Mouse (Mus musculus): ENCODE results near the gene Wdr4.

Gene Wdr4

GRCm38 (mm10) chr17:31494989-31495388 is 24.8 kb downstream of the Wdr4 start:
- no peak for DNase-seq

GRCm38 (mm10) chr17:31492416-31492815 is 27.4 kb downstream of the Wdr4 start:
- DNase-seq = peak; percentile 32 to 59

GRCm38 (mm10) chr17:31491355-31491754 is 28.4 kb downstream of the Wdr4 start:
- no peak for DNase-seq

- DNase-seq = no peak
Measured at GRCm38 (mm10) chr17:31487433-31488060, 32.2 kb downstream of the Wdr4 start.

- DNase-seq = no peak
Measured at GRCm38 (mm10) chr17:31486616-31487198, 33.1 kb downstream of the Wdr4 start.

- DNase-seq = no peak
Measured at GRCm38 (mm10) chr17:31479108-31479844, 40.5 kb downstream of the Wdr4 start.

GRCm38 (mm10) chr17:31478606-31479005 is 41.2 kb downstream of the Wdr4 start:
- DNase-seq = no peak

- no peak for DNase-seq
Measured at GRCm38 (mm10) chr17:31474388-31474787, 45.4 kb downstream of the Wdr4 start.

GRCm38 (mm10) chr17:31470766-31471418 is 48.9 kb downstream of the Wdr4 start:
- DNase-seq = no peak

- no peak for DNase-seq
Measured at GRCm38 (mm10) chr17:31468496-31468895, 51.3 kb downstream of the Wdr4 start.

GRCm38 (mm10) chr17:31466854-31467253 is 52.9 kb downstream of the Wdr4 start:
- no peak for DNase-seq

- no peak for DNase-seq
Measured at GRCm38 (mm10) chr17:31462506-31462905, 57.3 kb downstream of the Wdr4 start.

GRCm38 (mm10) chr17:31460416-31460815 is 59.4 kb downstream of the Wdr4 start:
- no peak for DNase-seq

- DNase-seq = no peak
Measured at GRCm38 (mm10) chr17:31456723-31457567, 62.8 kb downstream of the Wdr4 start.

- DNase-seq = no peak
Measured at GRCm38 (mm10) chr17:31454056-31454455, 65.7 kb downstream of the Wdr4 start.

GRCm38 (mm10) chr17:31453476-31453875 is 66.3 kb downstream of the Wdr4 start:
- DNase-seq = no peak

- DNase-seq = no peak
Measured at GRCm38 (mm10) chr17:31452816-31453215, 67.0 kb downstream of the Wdr4 start.

GRCm38 (mm10) chr17:31451179-31451708 is 68.5 kb downstream of the Wdr4 start:
- DNase-seq = no peak

GRCm38 (mm10) chr17:31450206-31450605 is 69.6 kb downstream of the Wdr4 start:
- DNase-seq = no peak

- DNase-seq = no peak
Measured at GRCm38 (mm10) chr17:31448519-31448918, 71.3 kb downstream of the Wdr4 start.

GRCm38 (mm10) chr17:31447766-31448165 is 72.0 kb downstream of the Wdr4 start:
- DNase-seq = no peak

GRCm38 (mm10) chr17:31445061-31445731 is 74.6 kb downstream of the Wdr4 start:
- DNase-seq = no peak

Measured in spleen, adult 18-20 months (tissue).